Mouse (Mus musculus): ENCODE measurements around the gene Arf1. TPM values are rescaled to one million over a fixed set of nuclear protein-coding genes. Genes with fewer than 3 reads are reported as not detected.

Gene Arf1
- polyA plus RNA-seq, 1 experiment from 2014 or later, result 645 TPM

- no peak within 1 kb of the TSS for H3K4me2 ChIP-seq
- ATAC-seq (ENCODE audit: low FRiP score), result no peak
- no peak within 1 kb of the TSS for H3K4me3 ChIP-seq (replicated peaks)
- H3K36me3 ChIP-seq, result peaks cover 40% of the 10 kb centered on the region
- peaks cover 9% of the 10 kb centered on the region; the same call in 1 of the 2 replicates for H3K4me1 ChIP-seq
- peaks cover 20% of the 10 kb centered on the region for H3K27me3 ChIP-seq (replicated peaks)
- 34% methylated on average over 3 of the region's 3 CpGs for WGBS
- no peak within 1 kb of the TSS for H3K9ac ChIP-seq (replicated peaks)
- H3K27ac ChIP-seq (replicated peaks), result no peak within 1 kb of the TSS
- no peaks in the 10 kb centered on the region for H3K9me3 ChIP-seq (replicated peaks)
These were observed 45.2 kb downstream of the Arf1 start, which contains the start of gene Gjc2 for GRCm38 (mm10) chr11:59182864-59183331. Gene Gjc2, minus strand, starts transcription at chr11:59183213.

GRCm38 (mm10) chr11:59176921-59177320, 51.1 kb downstream of the Arf1 start:
- H3K36me3 ChIP-seq, result no peaks in the 10 kb centered on the region
- H3K4me1 ChIP-seq, result peaks cover 8% of the 10 kb centered on the region; the same call in 1 of the 2 replicates
- peaks cover 59% of the 10 kb centered on the region for H3K27me3 ChIP-seq (replicated peaks)
- H3K4me3 ChIP-seq (replicated peaks), result no peak overlapping the region; the same call in 1 of the 2 replicates
- H3K27ac ChIP-seq (replicated peaks), result no peak overlapping the region
- H3K4me2 ChIP-seq, result peak overlapping the region; percentile 31
- H3K9ac ChIP-seq (replicated peaks), result no peak overlapping the region
- WGBS, result 8% methylated on average over 33 of the region's 34 CpGs
- H3K9me3 ChIP-seq (replicated peaks), result no peaks in the 10 kb centered on the region
- ATAC-seq (ENCODE audit: low FRiP score), result no peak

- peak overlapping the region; percentile 31 for H3K4me2 ChIP-seq
- peak overlapping the region; percentile 11; the same call in 1 of the 2 replicates for H3K4me3 ChIP-seq (replicated peaks)
- peaks cover 8% of the 10 kb centered on the region; the same call in 1 of the 2 replicates for H3K4me1 ChIP-seq
- peaks cover 59% of the 10 kb centered on the region for H3K27me3 ChIP-seq (replicated peaks)
- ATAC-seq (ENCODE audit: low FRiP score), result no peak
- no peaks in the 10 kb centered on the region for H3K36me3 ChIP-seq
- no peak overlapping the region for H3K27ac ChIP-seq (replicated peaks)
- H3K9ac ChIP-seq (replicated peaks), result no peak overlapping the region
- H3K9me3 ChIP-seq (replicated peaks), result no peaks in the 10 kb centered on the region
- 4% methylated on average over 48 of the region's 48 CpGs for WGBS
These were observed 51.6 kb downstream of the Arf1 start for GRCm38 (mm10) chr11:59176475-59176874.

DNA sequence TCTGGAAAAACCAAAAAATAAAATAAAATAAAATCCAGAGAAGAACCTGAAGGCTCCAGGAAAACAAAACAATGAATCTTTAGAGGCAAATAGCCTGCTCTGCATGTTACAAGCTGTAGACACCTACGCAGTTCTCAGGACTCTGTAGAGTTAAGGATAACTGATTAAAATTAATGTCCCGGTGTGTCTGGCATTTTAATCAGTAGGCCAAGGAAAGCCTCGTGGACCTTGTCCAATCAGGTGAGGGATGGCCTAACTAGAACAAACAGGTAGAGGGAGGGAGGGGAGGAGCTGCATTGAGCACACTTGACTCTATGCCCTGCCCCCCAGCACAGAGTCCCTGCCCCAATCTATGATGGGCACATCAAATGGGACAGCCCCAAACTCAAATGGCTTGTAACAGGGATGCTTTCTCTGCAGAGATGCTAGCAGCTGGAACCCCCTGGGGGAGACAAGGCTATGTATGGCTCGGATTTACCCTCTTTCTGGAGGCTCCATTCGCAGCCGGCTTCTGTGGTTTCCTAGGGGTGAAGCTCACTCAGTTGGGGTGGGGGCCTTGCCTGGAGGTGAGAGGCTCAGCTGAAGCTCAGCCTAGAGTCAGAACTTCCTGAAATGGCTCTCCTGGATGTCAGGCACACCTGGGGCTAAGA, 53.8 kb downstream of the Arf1 start:
- Histone ChIP-seq H3K4me1 (peaks cover 8% of the 10 kb centered on the region; the same call in 1 of the 2 replicates), H3K9ac (replicated peaks) (no peak overlapping the region), H3K27me3 (replicated peaks) (peaks cover 52% of the 10 kb centered on the region), H3K4me3 (replicated peaks) (no peak overlapping the region), H3K9me3 (replicated peaks) (no peaks in the 10 kb centered on the region), H3K27ac (replicated peaks) (no peak overlapping the region), H3K36me3 (no peaks in the 10 kb centered on the region), H3K4me2 (no peak overlapping the region)
- no peak for ATAC-seq (ENCODE audit: low FRiP score)
- WGBS, result 54% methylated on average over 6 of the region's 6 CpGs

- H3K27me3 ChIP-seq (replicated peaks), result peaks cover 15% of the 10 kb centered on the region
- ATAC-seq (ENCODE audit: low FRiP score), result no peak
- 77% methylated on average over 4 of the region's 4 CpGs for WGBS
These were observed 57.5 kb downstream of the Arf1 start for GRCm38 (mm10) chr11:59170549-59170948.

DNA sequence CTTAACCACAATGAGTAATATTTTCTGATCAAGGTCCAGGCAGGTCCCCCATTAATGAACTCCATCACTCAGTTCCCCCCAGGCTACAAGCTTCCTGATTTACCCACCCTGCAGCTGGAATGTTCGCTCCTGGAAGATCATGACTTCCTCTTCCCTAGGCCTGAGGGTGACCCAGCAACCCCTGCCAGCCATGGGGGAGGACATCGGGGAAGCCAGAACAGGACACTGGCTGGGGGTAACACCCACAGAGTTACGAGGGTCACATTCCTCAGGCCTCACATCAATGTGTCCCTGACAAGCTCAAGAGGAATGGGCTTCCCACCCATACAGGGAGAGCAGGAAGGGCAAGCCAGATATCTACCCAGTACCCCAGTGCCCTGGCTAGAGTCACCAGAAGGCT, 58.3 kb downstream of the Arf1 start:
- no peak for ATAC-seq (ENCODE audit: low FRiP score)
- Histone ChIP-seq H3K4me1 (no peaks in the 10 kb centered on the region), H3K4me3 (replicated peaks) (no peak overlapping the region), H3K4me2 (no peak overlapping the region), H3K27me3 (replicated peaks) (peaks cover 8% of the 10 kb centered on the region), H3K9me3 (replicated peaks) (no peaks in the 10 kb centered on the region), H3K27ac (replicated peaks) (no peak overlapping the region), H3K9ac (replicated peaks) (no peak overlapping the region), H3K36me3 (no peaks in the 10 kb centered on the region)
- 78% methylated on average over 3 of the region's 3 CpGs for WGBS

More at GRCm38 (mm10) chr11:59170549-59170948, 57.5 kb downstream of the Arf1 start:
- Histone ChIP-seq H3K27ac (replicated peaks) (no peak overlapping the region), H3K9ac (replicated peaks) (no peak overlapping the region), H3K4me2 (no peak overlapping the region), H3K9me3 (replicated peaks) (no peaks in the 10 kb centered on the region), H3K4me3 (replicated peaks) (no peak overlapping the region), H3K4me1 (no peaks in the 10 kb centered on the region), H3K36me3 (no peaks in the 10 kb centered on the region)

GRCm38 (mm10) chr11:59165616-59166241, 62.3 kb downstream of the Arf1 start:
- H3K36me3 ChIP-seq, result no peaks in the 10 kb centered on the region
- no peak overlapping the region for H3K9ac ChIP-seq (replicated peaks)
- 40% methylated on average over 1 of the region's 2 CpGs for WGBS
- H3K4me1 ChIP-seq, result peaks cover 20% of the 10 kb centered on the region
- ATAC-seq (ENCODE audit: low FRiP score), result no peak
- no peak overlapping the region for H3K4me2 ChIP-seq
- no peak overlapping the region for H3K4me3 ChIP-seq (replicated peaks)
- no peaks in the 10 kb centered on the region for H3K9me3 ChIP-seq (replicated peaks)
- peak overlapping the region; percentile 51; the same call in 1 of the 2 replicates for H3K27ac ChIP-seq (replicated peaks)
- H3K27me3 ChIP-seq (replicated peaks), result no peaks in the 10 kb centered on the region

GRCm38 (mm10) chr11:59164384-59164783, 63.7 kb downstream of the Arf1 start:
- no peak for ATAC-seq (ENCODE audit: low FRiP score)
- no peaks in the 10 kb centered on the region for H3K36me3 ChIP-seq
- peak overlapping the region; percentile 99 for H3K27ac ChIP-seq (replicated peaks)
- peak overlapping the region; percentile 67; the same call in 1 of the 2 replicates for H3K4me3 ChIP-seq (replicated peaks)
- H3K9ac ChIP-seq (replicated peaks), result no peak overlapping the region
- H3K4me2 ChIP-seq, result peak overlapping the region; percentile 69
- no peaks in the 10 kb centered on the region for H3K9me3 ChIP-seq (replicated peaks)
- WGBS, result 83% methylated on average over 9 of the region's 9 CpGs
- H3K4me1 ChIP-seq, result peaks cover 20% of the 10 kb centered on the region
- no peaks in the 10 kb centered on the region for H3K27me3 ChIP-seq (replicated peaks)

DNA sequence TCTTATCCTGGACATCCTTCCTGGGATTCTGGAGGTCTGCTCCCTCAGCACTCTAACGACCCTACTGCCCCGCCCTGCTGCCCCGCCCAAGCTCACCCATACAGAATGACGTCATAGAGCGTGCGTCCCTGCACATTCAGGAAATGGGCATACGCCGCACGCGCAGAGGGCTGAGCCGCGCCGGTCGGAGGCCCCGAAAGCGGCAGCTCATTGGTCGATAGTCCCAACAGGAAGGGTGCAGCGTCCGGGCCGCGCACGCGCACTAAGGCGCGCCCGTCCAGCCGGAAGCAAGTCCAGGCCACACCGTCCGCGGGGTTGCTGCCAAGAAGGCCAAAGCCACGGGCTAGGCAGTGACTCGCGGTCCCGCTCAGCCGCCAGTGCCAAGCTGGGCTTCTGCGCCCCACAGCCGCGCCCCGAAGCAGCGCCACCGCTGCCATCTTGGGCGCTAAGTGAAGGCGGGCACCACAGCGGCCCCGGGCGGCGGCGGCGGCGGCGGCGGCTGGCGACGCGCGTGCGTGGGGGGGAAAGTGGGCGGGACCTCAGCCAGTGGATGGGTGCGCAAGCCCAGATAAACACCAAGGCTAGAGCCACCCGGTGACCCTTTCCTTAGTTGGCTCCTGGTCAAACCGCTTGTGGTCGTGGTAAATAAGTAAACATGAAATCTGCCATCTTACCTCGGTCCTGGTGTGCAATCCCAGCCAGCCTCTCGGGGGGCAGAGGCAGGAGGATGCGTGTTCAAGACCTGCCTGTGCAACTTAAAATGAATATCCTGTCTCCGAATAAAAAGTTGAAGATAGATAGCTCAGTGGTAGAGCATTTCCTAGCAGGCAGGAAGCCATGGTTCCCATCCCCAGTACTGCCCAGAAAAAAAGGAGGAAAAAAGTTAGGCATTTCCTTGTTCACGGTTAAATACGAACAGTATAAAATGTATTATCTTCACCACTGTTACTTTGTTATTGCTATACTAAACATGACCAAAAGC, 64.5 kb downstream of the Arf1 start, which contains the start of gene Iba57:
TSS of gene Iba57 (minus strand) at position 485 of the 982 bp plus-strand sequence.
- peak within 1 kb of the TSS; percentile 81 for H3K9ac ChIP-seq (replicated peaks)
- H3K9me3 ChIP-seq (replicated peaks), result no peaks in the 10 kb centered on the region
- peak; percentile 98 for ATAC-seq (ENCODE audit: low FRiP score)
- no peaks in the 10 kb centered on the region for H3K27me3 ChIP-seq (replicated peaks)
- 3% methylated on average over 65 of the region's 68 CpGs for WGBS
- H3K4me3 ChIP-seq (replicated peaks), result peak within 1 kb of the TSS; percentile 67
- H3K4me2 ChIP-seq, result peak within 1 kb of the TSS; percentile 69
- peaks cover 20% of the 10 kb centered on the region for H3K4me1 ChIP-seq
- H3K36me3 ChIP-seq, result peaks cover 4% of the 10 kb centered on the region; the same call in 1 of the 2 replicates
- peak within 1 kb of the TSS; percentile 99 for H3K27ac ChIP-seq (replicated peaks)

GRCm38 (mm10) chr11:59162443-59163254, 65.4 kb downstream of the Arf1 start:
- Histone ChIP-seq H3K9me3 (replicated peaks) (no peaks in the 10 kb centered on the region), H3K27me3 (replicated peaks) (no peaks in the 10 kb centered on the region), H3K27ac (replicated peaks) (peak overlapping the region; percentile 99), H3K4me3 (replicated peaks) (peak overlapping the region; percentile 67), H3K36me3 (peaks cover 12% of the 10 kb centered on the region; the same call in 1 of the 2 replicates), H3K4me2 (peak overlapping the region; percentile 69), H3K4me1 (peaks cover 20% of the 10 kb centered on the region), H3K9ac (replicated peaks) (peak overlapping the region; percentile 48)
- ATAC-seq (ENCODE audit: low FRiP score), result peak; percentile 32
- 65% methylated on average over 9 of the region's 9 CpGs for WGBS

All from neural tube, embryonic 15.5 days (tissue).